Comparison of ENCODE assay signal across 16 mouse cellular contexts in the genomic region with DNA sequence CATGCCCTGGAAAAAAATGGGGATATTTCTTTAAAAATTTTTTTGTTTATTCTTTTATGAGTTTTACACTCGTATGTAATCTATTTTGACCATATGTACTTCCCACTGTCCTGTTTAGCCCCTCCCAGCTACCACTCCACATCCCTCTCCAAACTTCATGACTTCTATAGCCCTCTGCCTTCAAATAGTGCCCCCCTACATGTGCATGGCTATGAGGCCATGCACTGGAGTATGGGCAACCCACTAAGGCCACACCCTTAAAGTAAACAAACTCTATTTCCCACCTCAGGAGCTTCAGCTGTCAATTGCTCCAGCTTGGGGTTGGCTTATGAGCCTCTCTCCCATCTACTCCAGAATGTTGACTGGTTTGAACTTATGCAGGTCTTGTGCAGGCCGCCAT. TPM values are rescaled to one million over a fixed set of nuclear protein-coding genes. Genes with fewer than 3 reads are reported as not detected.
A peak's percentile ranks its signal among the peaks of the same experiment; 100 is the strongest.
DNase-seq lines count a peak whose midpoint lies in the region; ATAC-seq lines count a peak whose summit lies in the region.
"Had no signal": no experiment of that assay in that cellular context is flagged by ENCODE, and none has a peak within 500 bp of the region (broad histone marks: within the 10 kb centered on the region; RNA-seq: fewer than 3 reads in every experiment).

No protein-coding gene starts in this region.

- H3K9ac ChIP-seq in forebrain, embryonic 16.5 days (replicated peaks; ENCODE audit: low read depth, low read length): no peak overlapping the region
- H3K9ac ChIP-seq in hindbrain, embryonic 13.5 days: peak overlapping the region; percentile 43; the same call in 1 of the 2 replicates
- H3K9ac ChIP-seq in hindbrain, embryonic 11.5 days (ENCODE audit: low read depth, low read length): no peak overlapping the region
- H3K9ac ChIP-seq in hindbrain, embryonic 14.5 days: no peak overlapping the region
- no peak overlapping the region for H3K9ac ChIP-seq in hindbrain, embryonic 16.5 days (ENCODE audit: low read depth, low read length)
- H3K9ac ChIP-seq: embryonic facial prominence, embryonic 13.5 days; intestine, embryonic 15.5 days had no signal

- DNase-seq in forebrain, embryonic 10.5 days (ENCODE audit: extremely low spot score, low spot score): no peak
- no peak for DNase-seq in hindbrain, embryonic 11.5 days (ENCODE audit: low spot score)
- no peak for DNase-seq in hindbrain, embryonic 14.5 days (ENCODE audit: low spot score)
- no peak for DNase-seq in lung, postnatal 14 days
- DNase-seq: kidney, adult 11 months; kidney, adult 8-10 months had no signal

- H3K27ac ChIP-seq in forebrain, embryonic 16.5 days (ENCODE audit: low read length): no peak overlapping the region
- H3K27ac ChIP-seq in forebrain, embryonic 10.5 days: no peak overlapping the region
- H3K27ac ChIP-seq in hindbrain, embryonic 13.5 days: peak overlapping the region; percentile 85; the same call in 1 of the 2 replicates
- no peak overlapping the region for H3K27ac ChIP-seq in hindbrain, embryonic 11.5 days (ENCODE audit: low read depth, low read length)
- no peak overlapping the region for H3K27ac ChIP-seq in hindbrain, embryonic 14.5 days
- no peak overlapping the region for H3K27ac ChIP-seq in hindbrain, embryonic 16.5 days (ENCODE audit: low read depth, low read length)
- H3K27ac ChIP-seq: embryonic facial prominence, embryonic 10.5 days; embryonic facial prominence, embryonic 13.5 days; gastrocnemius, adult 2 months; intestine, embryonic 15.5 days had no signal

- H3K4me2 ChIP-seq in forebrain, embryonic 16.5 days (ENCODE audit: low read length): no peak overlapping the region
- H3K4me2 ChIP-seq in hindbrain, embryonic 13.5 days: no peak overlapping the region
- H3K4me2 ChIP-seq in hindbrain, embryonic 11.5 days (replicated peaks; ENCODE audit: low read depth, low read length): no peak overlapping the region
- H3K4me2 ChIP-seq in hindbrain, embryonic 14.5 days (replicated peaks): no peak overlapping the region
- H3K4me2 ChIP-seq in hindbrain, embryonic 16.5 days (ENCODE audit: low read length): no peak overlapping the region
- H3K4me2 ChIP-seq: embryonic facial prominence, embryonic 13.5 days; heart, embryonic 11.5 days; intestine, embryonic 15.5 days had no signal

- no peaks in the 10 kb centered on the region for H3K27me3 ChIP-seq in forebrain, embryonic 16.5 days (replicated peaks; ENCODE audit: control insufficient read depth, insufficient read depth, low read length)
- H3K27me3 ChIP-seq in forebrain, embryonic 10.5 days (ENCODE audit: poor library complexity, severe bottlenecking): no peaks in the 10 kb centered on the region
- no peaks in the 10 kb centered on the region for H3K27me3 ChIP-seq in hindbrain, embryonic 13.5 days
- no peaks in the 10 kb centered on the region for H3K27me3 ChIP-seq in hindbrain, embryonic 11.5 days (ENCODE audit: control insufficient read depth, insufficient read depth, low read length)
- no peaks in the 10 kb centered on the region for H3K27me3 ChIP-seq in hindbrain, embryonic 14.5 days (ENCODE audit: control insufficient read depth, insufficient read depth, low read length)
- H3K27me3 ChIP-seq in hindbrain, embryonic 16.5 days (replicated peaks; ENCODE audit: control insufficient read depth, insufficient read depth, low read length): no peaks in the 10 kb centered on the region
- H3K27me3 ChIP-seq: embryonic facial prominence, embryonic 13.5 days; intestine, embryonic 15.5 days had no signal

- peaks cover 17% of the 10 kb centered on the region for H3K4me1 ChIP-seq in forebrain, embryonic 16.5 days (replicated peaks; ENCODE audit: control insufficient read depth, insufficient read depth, low read length)
- H3K4me1 ChIP-seq in forebrain, embryonic 10.5 days: no peaks in the 10 kb centered on the region
- H3K4me1 ChIP-seq in hindbrain, embryonic 13.5 days (replicated peaks): peaks cover 22% of the 10 kb centered on the region
- H3K4me1 ChIP-seq in hindbrain, embryonic 11.5 days (replicated peaks; ENCODE audit: control insufficient read depth, insufficient read depth, low read length): no peaks in the 10 kb centered on the region
- peaks cover 11% of the 10 kb centered on the region; the same call in 1 of the 2 replicates for H3K4me1 ChIP-seq in hindbrain, embryonic 14.5 days (replicated peaks; ENCODE audit: control insufficient read depth, insufficient read depth, low read length)
- peaks cover 11% of the 10 kb centered on the region for H3K4me1 ChIP-seq in hindbrain, embryonic 16.5 days (ENCODE audit: control insufficient read depth, insufficient read depth, low read depth, low read length)
- H3K4me1 ChIP-seq: embryonic facial prominence, embryonic 10.5 days; embryonic facial prominence, embryonic 13.5 days; intestine, embryonic 15.5 days had no signal

- WGBS in forebrain, embryonic 16.5 days: 74% methylated on average over 2 of the region's 2 CpGs
- WGBS in forebrain, embryonic 10.5 days: 88% methylated on average over 2 of the region's 2 CpGs
- 89% methylated on average over 2 of the region's 2 CpGs for WGBS in hindbrain, embryonic 13.5 days
- 81% methylated on average over 2 of the region's 2 CpGs for WGBS in hindbrain, embryonic 11.5 days
- 83% methylated on average over 2 of the region's 2 CpGs for WGBS in hindbrain, embryonic 14.5 days
- WGBS in hindbrain, embryonic 16.5 days: 78% methylated on average over 2 of the region's 2 CpGs

- H3K9me3 ChIP-seq in forebrain, embryonic 16.5 days (ENCODE audit: control insufficient read depth, low read length): no peaks in the 10 kb centered on the region
- no peaks in the 10 kb centered on the region for H3K9me3 ChIP-seq in forebrain, embryonic 10.5 days
- H3K9me3 ChIP-seq in hindbrain, embryonic 13.5 days: no peaks in the 10 kb centered on the region
- no peaks in the 10 kb centered on the region for H3K9me3 ChIP-seq in hindbrain, embryonic 11.5 days (ENCODE audit: control insufficient read depth, low read length)
- H3K9me3 ChIP-seq in hindbrain, embryonic 14.5 days (ENCODE audit: control insufficient read depth, low read length): no peaks in the 10 kb centered on the region
- no peaks in the 10 kb centered on the region for H3K9me3 ChIP-seq in hindbrain, embryonic 16.5 days (ENCODE audit: control insufficient read depth, low read length)
- H3K9me3 ChIP-seq: embryonic facial prominence, embryonic 10.5 days; embryonic facial prominence, embryonic 13.5 days; intestine, embryonic 15.5 days had no signal

- ATAC-seq in forebrain, embryonic 16.5 days: 0 out of 2 replicates have a peak, but pooled peaks have one; percentile 19
- ATAC-seq in hindbrain, embryonic 13.5 days (ENCODE audit: low FRiP score): 0 out of 2 replicates have a peak, but pooled peaks have one; percentile 58
- ATAC-seq in hindbrain, embryonic 11.5 days (ENCODE audit: low FRiP score): no peak
- peak; percentile 31; the same call in 1 of the 2 replicates for ATAC-seq in hindbrain, embryonic 14.5 days (ENCODE audit: low FRiP score)
- peak; percentile 46 for ATAC-seq in hindbrain, embryonic 16.5 days
- ATAC-seq: CD4-positive, CD25-positive, alpha-beta regulatory T cell, adult 4 months; intestine, embryonic 15.5 days had no signal

- H3K36me3 ChIP-seq in forebrain, embryonic 16.5 days (ENCODE audit: control insufficient read depth, insufficient read depth): no peaks in the 10 kb centered on the region
- H3K36me3 ChIP-seq in forebrain, embryonic 10.5 days (replicated peaks): no peaks in the 10 kb centered on the region
- no peaks in the 10 kb centered on the region for H3K36me3 ChIP-seq in hindbrain, embryonic 13.5 days
- H3K36me3 ChIP-seq in hindbrain, embryonic 11.5 days (ENCODE audit: control insufficient read depth, insufficient read depth, low read length): no peaks in the 10 kb centered on the region
- no peaks in the 10 kb centered on the region for H3K36me3 ChIP-seq in hindbrain, embryonic 14.5 days (replicated peaks; ENCODE audit: control insufficient read depth, insufficient read depth)
- no peaks in the 10 kb centered on the region for H3K36me3 ChIP-seq in hindbrain, embryonic 16.5 days (ENCODE audit: control insufficient read depth, insufficient read depth, low read length)
- H3K36me3 ChIP-seq: embryonic facial prominence, embryonic 10.5 days; embryonic facial prominence, embryonic 13.5 days; intestine, embryonic 15.5 days had no signal

- H3K4me3 ChIP-seq in forebrain, embryonic 16.5 days (replicated peaks; ENCODE audit: low read length): no peak overlapping the region
- no peak overlapping the region for H3K4me3 ChIP-seq in forebrain, embryonic 10.5 days
- H3K4me3 ChIP-seq in hindbrain, embryonic 13.5 days: no peak overlapping the region
- H3K4me3 ChIP-seq in hindbrain, embryonic 11.5 days (ENCODE audit: low read depth, low read length): no peak overlapping the region
- H3K4me3 ChIP-seq in hindbrain, embryonic 14.5 days (replicated peaks; ENCODE audit: low read length): no peak overlapping the region
- H3K4me3 ChIP-seq in hindbrain, embryonic 16.5 days (ENCODE audit: low read length): no peak overlapping the region
- H3K4me3 ChIP-seq: embryonic facial prominence, embryonic 10.5 days; embryonic facial prominence, embryonic 13.5 days; erythroblast, embryonic 14.5 days; gastrocnemius, adult 2 months; intestine, embryonic 15.5 days had no signal

RNA-seq across cellular contexts. Expression of gene Begain, which starts 18.1 kb away (rescaled TPM):
- polyA plus RNA-seq in forebrain, embryonic 16.5 days (2015; fragmentation: Nextera tagmentation; extraction: Ambion mirVana): 16.1 and 22.6 TPM in 2 replicates
- 2.2 and 2.3 TPM in 2 replicates for polyA plus RNA-seq in forebrain, embryonic 10.5 days (2016; fragmentation: Nextera tagmentation; extraction: Ambion mirVana)
- polyA plus RNA-seq in hindbrain, embryonic 13.5 days (2015; fragmentation: Nextera tagmentation; extraction: Ambion mirVana): 21.3 and 23.2 TPM in 2 replicates
- 13.0 and 16.1 TPM in 2 replicates for polyA plus RNA-seq in hindbrain, embryonic 11.5 days (2014; fragmentation: Nextera tagmentation; extraction: Ambion mirVana)
- 38.1 and 44.4 TPM in 2 replicates for polyA plus RNA-seq in hindbrain, embryonic 14.5 days (2014; fragmentation: Nextera tagmentation; extraction: Ambion mirVana)
- polyA plus RNA-seq in hindbrain, embryonic 16.5 days (2015; fragmentation: Nextera tagmentation; extraction: Ambion mirVana): 22.4 and 27.0 TPM in 2 replicates
- polyA plus RNA-seq: erythroblast, embryonic 14.5 days had no signal
